Mouse (Mus musculus) intestine, postnatal 0 days (tissue): Measurements from ENCODE around the gene Nlrp14. TPM values are rescaled to one million over a fixed set of nuclear protein-coding genes. Genes with fewer than 3 reads are reported as not detected.
"Not testable (repeated sequence)": the region's sequence is repeated elsewhere in the genome, so short reads cannot be mapped to it uniquely, and the experiment has no call there.

ENCODE experiments used
- ATAC-seq: fragments of 200-750 bp; cut with Nextera tagmentation; 2 replicates; pipeline ENCODE4 v1.8.0; 2017; ENCODE audit warnings: mild to moderate bottlenecking, moderate TSS enrichment, moderate library complexity
- H3K27ac ChIP-seq: fragments of 300-500 bp; sonication (generic); 2 replicates; pipeline ENCODE4 v1.5.1; 2014; ENCODE audit warnings: mild to moderate bottlenecking, low read depth, low read length, moderate library complexity
- H3K27me3 ChIP-seq: fragments of 300-500 bp; sonication (generic); replicated peaks from 2 replicates; pipeline ENCODE4 v1.6.1; 2014; ENCODE audit warnings: low read length, mixed read lengths; ENCODE audit not compliant: control insufficient read depth, insufficient read depth
- H3K36me3 ChIP-seq: fragments of 300-500 bp; sonication (generic); 2 replicates; pipeline ENCODE4 v1.6.1; 2014; ENCODE audit warnings: mild to moderate bottlenecking, moderate library complexity; ENCODE audit not compliant: control insufficient read depth, insufficient read depth
- H3K4me1 ChIP-seq: fragments of 300-500 bp; sonication (generic); replicated peaks from 2 replicates; pipeline ENCODE4 v1.6.1; 2014; ENCODE audit warnings: antibody characterized with exemption, low read length, mixed read lengths; ENCODE audit not compliant: control insufficient read depth, insufficient read depth
- H3K4me2 ChIP-seq: fragments of 300-500 bp; sonication (generic); replicated peaks from 2 replicates; pipeline ENCODE4 v1.6.1; 2014; ENCODE audit warnings: low read depth, mild to moderate bottlenecking, moderate library complexity
- H3K4me3 ChIP-seq: fragments of 300-500 bp; sonication (generic); 2 replicates; pipeline ENCODE4 v1.5.1; 2014; ENCODE audit warnings: low read depth, low read length
- H3K9ac ChIP-seq: fragments of 300-500 bp; sonication (generic); 2 replicates; pipeline ENCODE4 v1.6.1; 2014; ENCODE audit warnings: mild to moderate bottlenecking, low read depth, low read length
- H3K9me3 ChIP-seq: fragments of 300-500 bp; sonication (generic); 2 replicates; pipeline ENCODE4 v1.6.1; 2016; ENCODE audit warnings: mixed run types; ENCODE audit not compliant: control insufficient read depth
- CTCF ChIP-seq: sonication (generic); IDR thresholded peaks from 2 replicates; pipeline ENCODE4 v1.5.1; 2016; ENCODE audit warnings: low read depth, mild to moderate bottlenecking, control low read depth, antibody characterized with exemption, moderate library complexity
- WGBS: fragments of 180-500 bp; shearing (Covaris S2); extraction: QIAGEN DNeasy Blood & Tissue Kit; methylation state at CpG from one replicate; pipeline ENCODE4 v1.1.7; 2014; 5-methylcytosine and 5-hydroxymethylcytosine counted together
- polyA plus RNA-seq: library from polyadenylated mRNA; unstranded; fragments of >200 nt; fragmentation: Nextera tagmentation; extraction: Ambion mirVana; gene quantifications from 2 replicates; pipeline ENCODE4 v1.2.1, GENCODE M21; 2015

Nlrp14 gene
- not detected in 2 replicates for polyA plus RNA-seq

GRCm38 (mm10) chr7:107166690-107167089, at the start of gene Nlrp14:
Gene Nlrp14 (plus strand): TSS chr7:107166990.
- Histone ChIP-seq H3K4me3 (no peak within 1 kb of the TSS), H3K27me3 (no peaks in the 10 kb centered on the region), H3K4me2 (no peak within 1 kb of the TSS), H3K4me1 (no peaks in the 10 kb centered on the region), H3K9ac (no peak within 1 kb of the TSS), H3K36me3 (no peaks in the 10 kb centered on the region), H3K27ac (no peak within 1 kb of the TSS), H3K9me3 (no peaks in the 10 kb centered on the region)
- no peak for TF ChIP-seq CTCF
- 81% methylated on average over 10 of the region's 10 CpGs for WGBS
- ATAC-seq = no peak

GRCm38 (mm10) chr7:107130983-107131382, 35.8 kb upstream of the Nlrp14 start, which contains the start of gene Olfr715:
Gene Olfr715 (minus strand): TSS chr7:107131083.
- WGBS = 83% methylated on average over 2 of the region's 3 CpGs

GRCm38 (mm10) chr7:107138027-107138426, 28.8 kb upstream of the Nlrp14 start, which contains the start of gene Olfr716:
Gene Olfr716 (plus strand): TSS chr7:107138327.
- H3K27me3 ChIP-seq, ATAC-seq, H3K4me3 ChIP-seq, H3K27ac ChIP-seq, H3K9me3 ChIP-seq, H3K9ac ChIP-seq, H3K4me1 ChIP-seq, H3K36me3 ChIP-seq, H3K4me2 ChIP-seq: not testable (repeated sequence)
- 56% methylated on average over 2 of the region's 2 CpGs for WGBS

More at GRCm38 (mm10) chr7:107130983-107131382, 35.8 kb upstream of the Nlrp14 start, which contains the start of gene Olfr715:
- H3K4me1 ChIP-seq, ATAC-seq, H3K4me3 ChIP-seq, H3K36me3 ChIP-seq, H3K4me2 ChIP-seq, H3K9ac ChIP-seq, H3K27me3 ChIP-seq, H3K9me3 ChIP-seq, H3K27ac ChIP-seq: not testable (repeated sequence)

GRCm38 (mm10) chr7:107180406-107180805, 13.6 kb downstream of the Nlrp14 start:
- H3K27me3 ChIP-seq = no peaks in the 10 kb centered on the region
- no peak overlapping the region for H3K4me2 ChIP-seq
- no peak overlapping the region for H3K4me3 ChIP-seq
- 35% methylated on average over 2 of the region's 2 CpGs for WGBS
- no peaks in the 10 kb centered on the region for H3K36me3 ChIP-seq
- TF ChIP-seq CTCF = 0 out of 2 replicates have a peak, but pooled peaks have one; percentile 4
- no peaks in the 10 kb centered on the region for H3K4me1 ChIP-seq
- no peak overlapping the region for H3K9ac ChIP-seq
- no peaks in the 10 kb centered on the region for H3K9me3 ChIP-seq
- no peak for ATAC-seq
- H3K27ac ChIP-seq = no peak overlapping the region

- Histone ChIP-seq H3K9ac (no peak overlapping the region), H3K36me3 (no peaks in the 10 kb centered on the region), H3K4me1 (no peaks in the 10 kb centered on the region), H3K27ac (no peak overlapping the region), H3K4me2 (no peak overlapping the region), H3K27me3 (no peaks in the 10 kb centered on the region), H3K9me3 (no peaks in the 10 kb centered on the region), H3K4me3 (no peak overlapping the region)
- no peak for ATAC-seq
- no peak for TF ChIP-seq CTCF
- WGBS = 27% methylated on average over 3 of the region's 3 CpGs
Observed at GRCm38 (mm10) chr7:107201817-107202216, 35.0 kb downstream of the Nlrp14 start.

- peaks cover 34% of the 10 kb centered on the region for H3K27me3 ChIP-seq
- H3K36me3 ChIP-seq = no peaks in the 10 kb centered on the region
- no peak overlapping the region for H3K27ac ChIP-seq
- ATAC-seq = no peak
- no peaks in the 10 kb centered on the region for H3K4me1 ChIP-seq
- no peak overlapping the region for H3K4me2 ChIP-seq
- no peak overlapping the region for H3K9ac ChIP-seq
- 93% methylated on average over 3 of the region's 3 CpGs for WGBS
- peaks cover 8% of the 10 kb centered on the region; the same call in 1 of the 2 replicates for H3K9me3 ChIP-seq
- H3K4me3 ChIP-seq = no peak overlapping the region
- no peak for TF ChIP-seq CTCF
Observed at GRCm38 (mm10) chr7:107207843-107208242, 41.1 kb downstream of the Nlrp14 start.
